Mouse (Mus musculus) mouse embryonic stem cell (cell line): ENCODE results near the gene Cdipt.

Experiments
- in situ Hi-C, 2 experiments: fragments of 300-500 bp; cut with MboI; formaldehyde crosslinking; loops; 1 replicate in 1 of 2; 3 replicates in 1 of 2; pipeline ENCODE4 v1.14.3; 2019 to 2020; ENCODE audit warnings: low sequenced_read_pairs in 2 of 2, low pct_unique_long_range_greater_than_20kb in 1 of 2, mixed read lengths in 1 of 2; ENCODE audit not compliant: unreplicated experiment in 1 of 2

The Cdipt gene

GRCm38 (mm10) chr7:127020031-127020430, 44.3 kb downstream of the Cdipt start:
- in situ Hi-C loops, result no loop called here

GRCm38 (mm10) chr7:127020491-127020890, 44.8 kb downstream of the Cdipt start:
- in situ Hi-C loops, result no loop called here

- in situ Hi-C loops, result no loop called here
Observed at GRCm38 (mm10) chr7:127020901-127021562, 45.3 kb downstream of the Cdipt start, which contains the start of the genes Gm42742 and Prrt2. TSS of gene Gm42742 (minus strand) at chr7:127021097. TSS of gene Prrt2 (minus strand) at chr7:127021211.

- in situ Hi-C loops, result no loop called here
Observed at GRCm38 (mm10) chr7:127021563-127022527, 46.1 kb downstream of the Cdipt start.

- in situ Hi-C loops, result no loop called here
Observed at GRCm38 (mm10) chr7:127022528-127023271, 47.0 kb downstream of the Cdipt start.

GRCm38 (mm10) chr7:127023272-127023691, 47.6 kb downstream of the Cdipt start:
- in situ Hi-C loops, result no loop called here

- in situ Hi-C loops, result no loop called here
Observed at GRCm38 (mm10) chr7:127023896-127024690, 48.4 kb downstream of the Cdipt start.

- in situ Hi-C loops, result no loop called here
Observed at GRCm38 (mm10) chr7:127024755-127025555, 49.2 kb downstream of the Cdipt start.

- in situ Hi-C loops, result no loop called here
Observed at GRCm38 (mm10) chr7:127025556-127026160, 49.9 kb downstream of the Cdipt start.

GRCm38 (mm10) chr7:127026161-127026600, 50.5 kb downstream of the Cdipt start:
- in situ Hi-C loops, result no loop called here

GRCm38 (mm10) chr7:127026616-127026983, 50.9 kb downstream of the Cdipt start:
- in situ Hi-C loops, result no loop called here

GRCm38 (mm10) chr7:127026984-127027726, 51.4 kb downstream of the Cdipt start, which contains the start of gene Maz:
TSS of gene Maz (minus strand) at chr7:127027037.
- in situ Hi-C loops, result no loop called here

- in situ Hi-C loops, result no loop called here
Observed at GRCm38 (mm10) chr7:127027885-127028284, 52.2 kb downstream of the Cdipt start.
